Mouse (Mus musculus): ENCODE measurements around the gene Ccl22.

Ccl22 gene

DNA sequence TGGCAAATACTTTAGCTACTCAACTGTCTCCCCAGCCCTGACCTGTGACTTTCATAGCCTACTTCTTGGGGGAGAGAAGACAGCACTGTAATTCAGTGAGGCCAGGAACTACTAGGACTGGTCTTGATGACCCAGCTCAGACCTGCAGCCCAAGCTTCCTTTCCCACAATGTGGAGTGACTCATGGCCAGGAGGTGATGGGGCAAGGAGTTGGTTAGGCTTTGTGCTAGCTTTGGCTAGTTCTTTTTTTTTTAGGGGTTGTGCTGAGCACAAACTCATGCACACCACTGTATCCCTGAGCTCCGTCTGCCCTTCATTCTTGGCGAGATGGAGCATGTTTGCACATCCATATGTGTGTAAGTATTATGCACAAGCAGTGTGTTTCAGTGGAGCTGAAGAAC lies 31.0 kb downstream of the Ccl22 start:
- in situ Hi-C loops (cut with MboI; ENCODE audit: unreplicated experiment in 2 of 2) = no loop called here

DNA sequence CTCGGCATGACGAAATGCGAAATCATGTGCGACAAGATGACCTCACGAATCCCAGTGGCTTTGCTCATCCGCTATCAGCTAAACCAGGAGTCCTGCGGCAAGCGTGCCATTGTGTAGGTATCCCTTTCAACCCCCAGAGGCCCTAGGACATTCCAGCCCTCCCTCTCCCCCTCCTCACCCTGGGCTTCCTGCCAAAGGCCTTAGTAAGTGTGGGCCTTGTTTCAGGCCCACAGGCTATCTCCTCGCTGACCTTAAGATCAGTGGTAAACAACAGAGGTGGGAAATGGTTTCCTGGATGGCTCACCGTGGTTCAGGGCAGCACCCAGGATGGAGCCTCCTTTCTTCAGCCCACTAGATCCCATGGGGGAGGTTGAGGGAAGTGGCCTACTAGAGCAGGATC lies 32.6 kb downstream of the Ccl22 start:
- in situ Hi-C loops (cut with MboI; ENCODE audit: unreplicated experiment in 2 of 2) = no loop called here

DNA sequence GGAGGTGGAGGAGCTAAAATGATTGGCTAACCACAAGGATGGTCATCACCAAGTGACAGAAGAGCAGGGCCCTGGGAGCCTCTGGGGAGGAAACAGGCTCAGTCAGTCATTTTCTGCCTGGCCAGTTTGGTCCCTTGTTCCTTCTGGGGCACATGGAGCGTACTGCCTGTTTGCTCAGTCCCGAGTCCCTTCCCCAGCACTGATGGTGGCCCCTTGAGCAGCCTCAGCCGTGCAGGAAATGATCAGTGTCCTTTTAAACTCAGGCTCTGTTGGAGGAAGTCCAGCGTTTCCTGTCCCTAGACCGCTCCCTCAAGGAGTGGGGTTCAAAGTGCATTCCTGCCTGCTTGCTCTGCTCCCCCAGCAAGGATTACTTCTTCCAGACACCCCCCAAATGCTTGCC lies 33.1 kb downstream of the Ccl22 start:
- in situ Hi-C loops (cut with MboI; ENCODE audit: unreplicated experiment in 2 of 2) = no loop called here

DNA sequence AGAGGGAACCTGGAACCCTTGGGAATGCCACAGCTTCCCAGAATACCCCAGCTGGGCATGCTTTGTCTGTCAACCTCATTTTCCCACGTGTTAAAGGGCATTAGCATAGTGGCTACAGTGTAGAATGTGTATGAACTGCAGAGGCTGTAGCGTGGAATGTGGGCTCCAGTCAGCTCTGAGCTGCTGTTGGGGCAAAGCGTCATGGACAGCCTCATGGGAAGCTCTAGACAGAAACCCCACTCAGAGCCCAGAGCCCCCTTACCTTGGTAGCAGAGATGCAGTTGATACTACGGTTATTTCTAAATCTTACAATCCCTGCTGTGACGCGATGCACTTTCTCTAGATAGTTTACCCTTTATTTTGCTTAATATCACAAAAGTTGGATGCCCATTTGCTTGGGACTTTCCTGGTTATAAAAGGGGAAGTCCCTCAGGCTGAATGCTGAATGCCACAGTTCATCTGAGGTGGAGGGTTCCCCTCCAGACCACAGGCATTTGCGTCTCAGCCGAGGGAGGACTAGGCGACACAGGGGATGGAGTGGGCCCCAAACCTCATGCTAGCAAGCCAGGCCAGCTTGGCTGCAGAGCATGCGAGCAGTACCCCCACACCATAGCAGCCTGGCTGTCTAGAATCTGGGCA lies 33.6 kb downstream of the Ccl22 start:
- in situ Hi-C loops (cut with MboI; ENCODE audit: unreplicated experiment in 2 of 2) = no loop called here

DNA sequence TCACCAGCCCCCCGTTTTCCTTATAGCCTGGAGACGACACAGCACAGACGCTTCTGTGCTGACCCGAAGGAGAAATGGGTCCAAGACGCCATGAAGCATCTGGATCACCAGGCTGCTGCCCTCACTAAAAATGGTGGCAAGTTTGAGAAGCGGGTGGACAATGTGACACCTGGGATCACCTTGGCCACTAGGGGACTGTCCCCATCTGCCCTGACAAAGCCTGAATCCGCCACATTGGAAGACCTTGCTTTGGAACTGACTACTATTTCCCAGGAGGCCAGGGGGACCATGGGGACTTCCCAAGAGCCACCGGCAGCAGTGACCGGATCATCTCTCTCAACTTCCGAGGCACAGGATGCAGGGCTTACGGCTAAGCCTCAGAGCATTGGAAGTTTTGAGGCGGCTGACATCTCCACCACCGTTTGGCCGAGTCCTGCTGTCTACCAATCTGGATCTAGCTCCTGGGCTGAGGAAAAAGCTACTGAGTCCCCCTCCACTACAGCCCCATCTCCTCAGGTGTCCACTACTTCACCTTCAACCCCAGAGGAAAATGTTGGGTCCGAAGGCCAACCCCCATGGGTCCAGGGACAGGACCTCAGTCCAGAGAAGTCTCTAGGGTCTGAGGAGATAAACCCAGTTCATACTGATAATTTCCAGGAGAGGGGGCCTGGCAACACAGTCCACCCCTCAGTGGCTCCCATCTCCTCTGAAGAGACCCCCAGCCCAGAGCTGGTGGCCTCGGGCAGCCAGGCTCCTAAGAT lies 34.3 kb downstream of the Ccl22 start:
- in situ Hi-C loops (cut with MboI; ENCODE audit: unreplicated experiment in 2 of 2) = no loop called here

DNA sequence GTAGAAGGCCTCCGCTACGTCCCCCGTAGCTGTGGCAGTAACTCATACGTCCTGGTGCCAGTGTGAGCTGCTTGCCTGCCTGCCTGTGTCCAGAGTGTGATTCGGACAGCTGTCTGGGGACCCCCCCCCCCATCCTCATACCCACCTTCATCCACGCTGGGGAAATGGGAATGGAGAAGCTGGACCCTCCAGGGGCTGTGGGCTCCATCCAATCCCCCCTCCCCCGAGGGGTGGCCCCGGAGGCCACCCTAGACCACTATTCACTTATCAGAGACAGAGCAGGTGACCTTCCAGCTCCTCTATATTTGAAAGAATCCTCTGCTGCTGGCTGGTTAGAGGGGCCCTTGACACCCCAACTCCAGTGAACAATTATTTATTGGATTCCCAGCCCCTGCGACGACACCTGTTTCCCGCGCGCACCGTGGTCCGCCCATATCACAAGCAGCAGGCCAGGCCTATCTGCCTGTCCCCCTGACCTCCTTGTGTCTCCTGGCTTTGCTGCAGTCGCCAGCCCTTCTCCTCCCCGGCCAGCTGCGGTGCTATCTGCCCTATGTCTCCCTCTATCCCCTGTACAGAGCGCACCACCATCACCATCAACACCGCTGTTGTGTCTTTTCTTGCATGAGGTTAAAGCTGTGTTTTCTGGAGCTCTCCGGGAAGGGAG lies 35.2 kb downstream of the Ccl22 start:
- in situ Hi-C loops (cut with MboI; ENCODE audit: unreplicated experiment in 2 of 2) = no loop called here

DNA sequence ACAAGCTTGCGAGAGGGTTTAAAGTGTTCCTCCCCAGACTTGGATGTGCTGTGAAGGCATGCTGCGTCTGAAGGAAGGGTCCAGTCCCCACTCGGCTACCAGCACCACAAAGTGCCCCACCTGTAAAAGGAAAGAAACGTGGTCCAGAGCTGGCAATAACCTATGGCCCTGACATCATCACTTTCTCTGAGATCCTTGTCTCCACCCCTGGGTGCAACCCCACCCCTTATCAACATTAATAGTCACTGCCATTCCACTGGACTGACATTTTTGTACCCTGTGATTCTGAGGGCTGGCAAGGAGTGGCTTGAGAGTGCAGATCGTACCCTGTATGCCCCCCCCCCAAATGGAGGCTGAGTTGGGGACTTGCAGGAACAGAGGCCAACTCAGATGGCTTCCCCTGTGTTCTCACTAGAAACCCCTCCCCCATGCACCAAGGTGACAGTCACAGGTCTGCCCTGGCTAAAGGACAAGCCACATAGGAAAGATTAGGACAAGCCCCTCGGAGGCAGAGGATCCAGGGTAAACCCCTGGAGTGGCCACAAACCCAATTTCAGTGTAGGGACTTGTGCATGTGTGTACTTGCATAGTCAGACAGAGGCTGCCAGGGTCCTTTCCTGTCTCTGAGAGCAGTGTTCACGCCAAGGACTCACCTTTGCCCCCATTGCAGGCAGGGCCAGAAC lies 35.9 kb downstream of the Ccl22 start:
- in situ Hi-C loops (cut with MboI; ENCODE audit: unreplicated experiment in 2 of 2) = no loop called here

DNA sequence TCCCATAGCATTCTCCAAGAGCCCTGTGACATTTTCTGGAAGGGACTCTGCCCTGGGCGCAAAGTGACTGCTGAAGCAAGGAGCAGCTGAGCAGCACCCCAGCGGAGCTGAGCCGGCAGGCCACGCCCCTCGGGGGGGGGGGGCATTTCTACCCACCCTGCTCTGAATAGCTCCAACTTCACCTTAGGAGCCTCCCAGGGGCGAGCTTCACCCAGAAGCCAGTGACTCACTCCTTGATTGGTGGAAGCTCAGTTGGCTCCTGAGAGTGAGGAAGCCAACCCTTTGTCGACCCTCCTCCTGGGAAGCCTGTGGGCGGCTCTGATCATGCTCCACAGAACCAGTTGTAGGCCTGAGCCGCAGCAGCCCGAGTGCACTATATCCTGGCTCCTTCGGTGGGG lies 36.4 kb downstream of the Ccl22 start:
- in situ Hi-C loops (cut with MboI; ENCODE audit: unreplicated experiment in 2 of 2) = no loop called here

DNA sequence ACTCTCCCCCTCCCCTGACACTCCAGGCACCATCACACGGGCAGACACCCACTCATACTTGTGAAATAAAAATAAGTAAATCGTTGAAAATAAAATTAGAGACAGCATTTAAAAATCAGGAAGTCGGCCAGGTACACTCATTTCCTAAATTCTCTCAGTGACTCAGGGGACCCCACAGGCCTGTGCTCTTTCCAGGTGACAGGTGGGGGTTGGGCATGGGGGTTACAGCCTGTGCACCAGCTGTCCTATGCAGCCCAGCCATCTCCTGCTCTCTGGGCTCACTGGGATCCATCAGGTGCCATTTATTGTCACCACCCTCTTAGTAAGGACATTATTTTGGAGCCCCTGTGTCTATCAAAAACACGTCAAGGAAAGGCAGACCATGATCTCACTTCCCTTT lies 38.5 kb downstream of the Ccl22 start:
- in situ Hi-C loops (cut with MboI; ENCODE audit: unreplicated experiment in 2 of 2) = no loop called here

DNA sequence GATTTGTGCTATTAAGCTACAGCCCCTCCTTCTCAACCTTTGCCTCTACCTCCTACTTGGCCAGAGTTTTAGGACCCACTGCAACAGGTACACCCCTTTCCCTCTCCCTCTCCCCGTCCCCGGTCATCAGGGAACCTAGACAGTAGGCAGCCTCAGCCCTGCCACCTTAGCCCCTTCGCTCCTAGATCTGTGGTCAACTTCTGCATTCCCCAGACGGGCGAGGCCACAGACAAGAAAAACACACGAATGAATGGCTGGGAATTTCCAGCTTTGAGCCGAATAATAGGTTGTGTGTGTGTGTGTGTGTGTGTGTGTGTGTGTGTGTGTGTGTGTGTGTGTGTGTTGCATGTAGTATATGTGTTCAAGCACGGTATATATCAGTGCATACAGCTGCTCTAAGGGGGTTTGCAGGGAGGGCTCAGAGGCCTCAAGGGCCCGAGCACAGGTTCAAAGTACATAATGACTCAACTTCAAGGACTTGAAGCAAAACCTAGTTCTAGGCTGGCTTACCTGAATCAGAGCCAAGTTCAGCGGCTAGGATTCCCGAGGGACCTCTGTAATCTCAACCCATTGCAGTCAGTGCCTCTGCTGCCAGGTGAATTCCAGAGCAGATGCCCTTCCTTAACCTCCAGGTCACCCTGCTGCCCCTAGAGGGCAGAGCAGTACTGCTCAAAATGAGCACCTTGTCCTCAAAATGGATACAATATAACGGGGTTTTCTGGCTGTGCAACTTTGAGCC lies 40.0 kb downstream of the Ccl22 start:
- in situ Hi-C loops (cut with MboI; ENCODE audit: unreplicated experiment in 2 of 2) = no loop called here

DNA sequence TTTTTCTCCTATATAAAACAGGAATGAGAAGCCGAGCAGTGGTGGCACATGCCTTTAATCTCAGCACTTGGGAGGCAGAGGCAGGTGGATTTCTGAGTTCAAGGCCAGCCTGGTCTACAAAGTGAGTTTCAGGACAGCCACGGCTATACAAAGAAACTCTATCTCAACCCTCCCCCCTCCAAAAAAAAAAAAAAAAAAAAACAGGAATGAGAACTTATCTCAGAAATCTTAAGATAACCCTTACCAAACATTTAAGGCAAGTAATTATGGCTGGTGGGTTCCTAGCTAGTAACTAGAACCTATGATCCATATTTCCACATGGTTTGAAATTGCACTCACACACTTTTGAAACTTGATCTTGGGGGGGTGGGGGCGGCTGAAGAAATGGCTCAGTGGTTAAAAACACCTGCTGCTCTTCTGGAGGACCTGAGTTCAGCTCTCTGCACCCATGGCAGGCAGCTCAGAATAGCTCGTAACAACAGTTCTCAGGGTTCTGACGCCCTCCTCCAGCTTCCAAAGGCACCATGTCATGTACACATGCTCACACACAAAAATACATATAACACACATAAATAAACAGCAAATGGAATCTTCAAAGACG lies 40.7 kb downstream of the Ccl22 start:
- in situ Hi-C loops (cut with MboI; ENCODE audit: unreplicated experiment in 2 of 2) = no loop called here

DNA sequence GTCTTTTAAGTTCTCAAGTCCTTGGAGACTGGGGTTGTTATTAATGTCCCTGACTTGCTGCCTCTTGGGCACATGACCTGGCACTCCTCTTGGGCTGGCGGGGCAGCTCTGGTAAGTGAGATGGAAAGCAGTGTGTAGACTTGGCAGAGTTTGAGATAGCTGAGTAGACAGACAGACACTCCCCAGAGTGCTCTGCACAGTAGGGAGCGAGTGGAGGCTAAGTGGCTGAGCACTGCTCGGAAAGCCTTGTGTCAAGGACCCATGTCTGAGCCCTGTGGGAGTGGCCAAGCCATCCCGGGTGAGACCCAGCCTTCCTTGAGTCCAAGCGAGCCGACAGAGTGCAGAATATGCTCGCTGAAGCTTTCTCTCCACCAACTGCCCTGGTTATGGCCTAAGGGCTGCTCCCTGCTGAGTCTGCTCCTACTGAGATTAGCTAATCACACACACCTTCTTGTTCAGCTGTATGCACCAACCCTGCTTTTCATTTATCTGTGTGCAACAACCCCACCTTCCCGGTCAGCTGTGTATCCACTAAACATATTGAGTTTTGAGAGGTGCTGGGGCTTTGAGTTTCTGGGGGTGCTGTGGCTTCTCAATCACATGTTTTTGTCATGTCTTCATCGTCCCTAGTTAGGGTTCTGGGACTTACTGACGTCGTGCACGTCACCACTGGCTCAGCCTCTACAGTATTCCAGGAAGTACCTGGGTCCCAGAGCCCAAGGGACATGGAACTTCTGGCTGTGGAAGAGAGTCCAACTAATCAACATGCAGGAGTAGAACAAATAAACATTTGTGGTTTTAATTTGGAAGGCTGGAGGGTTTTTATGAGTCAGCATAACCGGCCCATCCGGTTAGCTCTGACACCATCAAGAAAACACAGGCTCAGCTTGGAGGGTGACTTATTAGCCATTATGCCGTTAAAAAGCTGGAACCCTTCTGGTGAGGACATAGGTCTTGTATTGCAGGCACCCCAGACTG lies 42.4 kb downstream of the Ccl22 start:
- in situ Hi-C loops (cut with MboI; ENCODE audit: unreplicated experiment in 2 of 2) = no loop called here

DNA sequence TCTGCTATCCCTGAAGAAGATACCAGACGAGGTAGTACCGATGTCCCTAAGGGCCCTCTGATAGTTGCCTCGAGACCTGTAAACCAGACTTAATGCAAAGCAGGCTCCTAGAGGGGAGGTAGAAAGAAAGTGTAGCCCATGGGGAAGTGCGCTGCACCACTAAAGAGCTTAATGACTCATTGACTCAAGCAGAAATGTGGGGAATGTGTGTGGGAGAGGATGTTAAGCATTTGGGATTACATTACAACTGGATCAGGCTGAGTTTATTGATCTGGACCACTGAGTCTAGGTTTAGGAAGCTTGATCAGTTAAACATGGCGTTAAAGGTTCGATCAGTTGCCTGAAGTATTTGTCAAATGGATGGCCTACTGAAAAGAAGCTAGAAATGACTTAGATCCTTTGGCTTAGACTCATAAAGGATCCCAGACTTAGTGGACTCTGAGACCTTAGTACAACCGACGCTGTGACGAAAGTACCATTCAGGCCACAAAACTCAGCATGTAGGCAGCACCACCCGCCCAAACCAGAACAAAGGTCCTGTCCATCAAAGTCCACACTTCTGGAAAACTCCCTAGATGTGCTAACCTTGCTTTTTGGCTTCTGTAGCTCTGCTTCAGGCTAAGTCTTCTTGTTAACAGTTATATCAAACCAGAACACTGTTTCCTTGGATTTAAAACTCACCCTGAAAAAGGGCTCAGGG lies 44.0 kb downstream of the Ccl22 start:
- in situ Hi-C loops (cut with MboI; ENCODE audit: unreplicated experiment in 2 of 2) = no loop called here

DNA sequence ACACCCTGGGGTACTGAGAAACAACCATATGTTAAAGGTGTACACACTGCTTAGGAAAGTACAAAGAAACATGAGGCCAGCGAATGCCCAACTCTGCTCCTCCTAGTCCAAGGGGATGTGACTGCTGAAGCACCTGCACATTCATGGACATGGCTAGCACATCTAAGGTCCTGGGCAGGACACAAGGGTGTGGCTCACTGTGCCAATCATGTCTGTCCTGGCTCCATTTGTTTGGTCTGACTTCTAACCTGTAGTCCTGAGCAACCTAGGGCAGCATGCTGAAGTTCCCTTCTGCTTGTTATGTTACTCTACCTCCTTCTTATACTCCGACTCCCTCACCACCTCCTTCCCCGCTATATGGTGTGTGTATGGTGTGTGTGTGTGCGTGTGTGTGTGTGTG lies 49.0 kb downstream of the Ccl22 start:
- in situ Hi-C loops (cut with MboI; ENCODE audit: unreplicated experiment in 2 of 2) = loop anchor here in 1 of 2 experiments (5.0 kb wide), 1 partner anchor 47 kb away; the partner anchor contains the start of gene Ccl22

DNA sequence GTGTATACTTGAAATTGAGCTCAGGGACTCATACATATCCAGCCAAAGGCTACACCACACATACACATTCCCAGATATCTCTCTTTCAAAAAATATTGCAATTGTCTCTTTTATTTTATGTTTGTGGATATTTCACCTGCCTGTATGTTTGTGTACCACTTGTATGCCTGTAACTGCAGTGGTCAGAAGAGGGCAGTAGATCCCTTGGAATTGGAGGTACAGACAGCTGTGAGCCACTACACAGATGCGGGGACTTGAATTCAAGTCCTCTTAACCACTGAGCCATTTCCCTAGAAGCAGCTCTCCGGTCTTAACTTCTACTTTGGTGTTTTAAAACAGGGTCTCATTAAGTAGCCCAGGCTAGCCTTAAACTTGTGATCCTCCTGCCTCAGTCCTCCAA lies 49.4 kb downstream of the Ccl22 start:
- in situ Hi-C loops (cut with MboI; ENCODE audit: unreplicated experiment in 2 of 2) = loop anchor here in 1 of 2 experiments (5.0 kb wide), 1 partner anchor 47 kb away; the partner anchor contains the start of gene Ccl22

DNA sequence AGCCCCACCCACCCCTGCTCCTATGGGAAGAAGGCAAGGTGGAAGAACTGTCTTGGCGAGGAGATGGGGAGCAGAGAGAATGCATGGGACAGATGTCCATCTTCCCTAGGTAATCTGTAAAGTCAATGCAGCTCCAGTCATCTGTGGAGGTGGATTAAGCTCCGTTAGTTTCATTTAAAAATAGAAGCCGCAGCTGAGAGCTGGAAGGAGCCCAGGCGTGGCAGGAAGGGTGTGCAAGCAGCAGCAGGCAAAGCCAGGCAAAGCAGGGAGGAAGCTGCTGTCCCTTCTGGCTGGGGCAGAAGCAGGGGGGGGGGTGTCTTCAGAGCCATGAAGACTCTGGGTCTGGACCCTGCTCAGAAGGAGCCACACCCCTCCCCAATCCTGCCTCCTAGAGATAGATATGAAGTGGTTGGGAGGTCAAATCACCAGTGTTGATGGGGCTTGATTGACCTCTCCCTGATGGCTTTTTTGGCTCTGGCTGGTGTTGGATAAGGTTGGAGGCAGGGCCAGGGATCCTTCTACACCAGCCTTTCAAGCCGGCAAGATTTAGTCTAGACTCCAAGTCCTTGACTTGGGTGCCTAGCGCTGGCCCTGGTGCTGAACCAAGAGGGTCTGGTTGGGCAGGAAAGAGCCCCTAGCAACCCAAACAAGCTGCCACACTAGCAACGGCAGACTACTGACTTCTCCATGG lies 55.0 kb downstream of the Ccl22 start:
- in situ Hi-C loops (cut with MboI; ENCODE audit: unreplicated experiment in 2 of 2) = loop anchor here (10.0 to 25.0 kb wide), 2 partner anchors 476 to 488 kb away; partner anchors contain the start of gene Slc12a3 (in 1 of the 2)
